Mouse (Mus musculus): Measurements from ENCODE around the gene Ulk4.
A peak's percentile ranks its signal among the peaks of the same experiment; 100 is the strongest.

- TF ChIP-seq CTCF (IDR thresholded peaks at IDR 0.05; ENCODE audit: insufficient read depth, low read length) = peak; percentile 91
- TF ChIP-seq POLR2A (IDR thresholded peaks at IDR 0.05; ENCODE audit: borderline replicate concordance, extremely low read depth, low read depth, low read length) = no peak
These were observed 61.5 kb downstream of the Ulk4 start for GRCm38 (mm10) chr9:121215349-121216000.

All from lung, adult 2 months (tissue).